Mouse (Mus musculus) bone marrow, adult 2 months (tissue): ENCODE results near the gene Nxph3. TPM values are rescaled to one million over a fixed set of nuclear protein-coding genes. Genes with fewer than 3 reads are reported as not detected.

ENCODE experiments used
- H3K27ac ChIP-seq: fragments of 200-500 bp; 2 replicates; pipeline ENCODE4 v1.5.1; 2012; ENCODE audit warnings: low read depth, mild to moderate bottlenecking, control low read depth, inconsistent platforms, low read length; ENCODE audit not compliant: control insufficient read depth, poor library complexity, insufficient read depth
- H3K4me1 ChIP-seq: fragments of 200-500 bp; 2 replicates; pipeline ENCODE4 v1.6.1; 2011; ENCODE audit warnings: low read length; ENCODE audit not compliant: control insufficient read depth, insufficient read depth
- H3K4me3 ChIP-seq: fragments of 200-500 bp; replicated peaks from 2 replicates; pipeline ENCODE3; 2011; ENCODE audit warnings: mild to moderate bottlenecking, low read depth, low read length, control low read depth; ENCODE audit not compliant: control insufficient read depth
- CTCF ChIP-seq: fragments of 200-500 bp; IDR thresholded peaks from 2 replicates; pipeline ENCODE4 v1.5.1; 2011; ENCODE audit warnings: low read length, control low read depth; ENCODE audit not compliant: control insufficient read depth, insufficient read depth
- POLR2A ChIP-seq: fragments of 200-500 bp; IDR thresholded peaks from 2 replicates; pipeline ENCODE4 v1.6.1; 2011; ENCODE audit warnings: low read depth, mild to moderate bottlenecking, control low read depth, low read length, borderline replicate concordance; ENCODE audit not compliant: control insufficient read depth
- WGBS: fragments of 180-500 bp; shearing (Covaris S2); methylation state at CpG from one replicate; pipeline ENCODE4 v1.1.7; 2018; 5-methylcytosine and 5-hydroxymethylcytosine counted together
- polyA plus RNA-seq: library from polyadenylated mRNA; stranded (reverse); fragments of >200 nt; gene quantifications from 2 replicates; pipeline ENCODE4 v1.2.4, GENCODE M21; 2011; ENCODE audit warnings: low replicate concordance; ENCODE audit not compliant: missing spikeins, insufficient read depth, insufficient read length

Nxph3 gene
- polyA plus RNA-seq, 1 experiment: not detected

DNA sequence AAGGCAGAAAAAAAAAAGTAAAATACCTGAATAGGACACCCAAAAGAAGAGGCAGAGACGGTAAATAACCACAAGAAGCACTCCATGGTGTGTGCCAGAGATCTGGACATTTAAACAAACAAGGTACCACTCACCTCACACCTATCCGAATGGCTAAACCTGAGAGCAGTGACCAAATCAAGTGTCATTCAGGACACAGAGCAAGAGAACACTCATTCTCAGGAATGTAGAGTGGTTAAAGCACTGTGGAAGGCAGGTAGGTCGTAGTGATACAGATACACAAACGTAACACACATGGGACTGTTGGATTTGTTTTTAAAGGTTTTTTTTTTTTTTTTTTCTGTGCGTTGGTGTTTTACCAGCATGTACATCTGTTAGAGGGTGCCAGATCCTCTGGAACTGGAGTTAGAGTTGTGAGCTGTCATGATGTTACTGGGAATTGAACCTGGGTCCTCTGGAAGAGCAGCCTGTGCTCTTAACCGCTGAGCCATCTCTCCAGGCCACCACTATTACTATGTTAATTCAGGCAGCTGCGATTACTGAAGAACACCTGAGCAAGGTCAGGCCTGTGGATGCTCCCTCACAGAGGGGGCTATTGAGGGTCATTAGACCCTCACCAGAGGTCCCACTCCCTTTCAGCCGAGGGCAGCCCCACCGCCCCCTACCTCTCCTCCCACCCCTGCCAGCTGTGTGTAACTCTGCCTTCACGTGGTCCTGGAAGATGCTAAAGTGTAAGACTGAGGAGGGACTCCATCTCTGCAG lies 31.8 kb upstream of the Nxph3 start:
- H3K4me3 ChIP-seq: no peak overlapping the region
- TF ChIP-seq CTCF: no peak
- TF ChIP-seq POLR2A: no peak
- H3K27ac ChIP-seq: no peak overlapping the region
- WGBS: 75% methylated on average over 10 of the region's 10 CpGs
- no peaks in the 10 kb centered on the region for H3K4me1 ChIP-seq

- no peaks in the 10 kb centered on the region for H3K4me1 ChIP-seq
- TF ChIP-seq POLR2A (no peak), CTCF (no peak)
- 82% methylated on average over 8 of the region's 8 CpGs for WGBS
- no peak overlapping the region for H3K27ac ChIP-seq
- no peak overlapping the region for H3K4me3 ChIP-seq
Measured at GRCm38 (mm10) chr11:95544546-95545327, 30.4 kb upstream of the Nxph3 start.

- WGBS: 34% methylated on average over 18 of the region's 18 CpGs
- TF ChIP-seq CTCF (no peak), POLR2A (no peak)
- Histone ChIP-seq H3K27ac (no peak overlapping the region), H3K4me3 (no peak overlapping the region), H3K4me1 (no peaks in the 10 kb centered on the region; the same call in 1 of the 2 replicates)
Measured at GRCm38 (mm10) chr11:95540637-95541385, 26.4 kb upstream of the Nxph3 start.

- no peak overlapping the region for H3K4me3 ChIP-seq
- 84% methylated on average over 15 of the region's 15 CpGs for WGBS
- no peaks in the 10 kb centered on the region; the same call in 1 of the 2 replicates for H3K4me1 ChIP-seq
- no peak overlapping the region for H3K27ac ChIP-seq
- TF ChIP-seq POLR2A: no peak
- TF ChIP-seq CTCF: no peak
Measured at GRCm38 (mm10) chr11:95538378-95539104, 24.2 kb upstream of the Nxph3 start.

GRCm38 (mm10) chr11:95533484-95534160 lies 19.3 kb upstream of the Nxph3 start:
- TF ChIP-seq POLR2A (no peak), CTCF (peak; percentile 95)
- no peak overlapping the region for H3K4me3 ChIP-seq
- 24% methylated on average over 24 of the region's 24 CpGs for WGBS
- no peaks in the 10 kb centered on the region; the same call in 1 of the 2 replicates for H3K4me1 ChIP-seq
- no peak overlapping the region for H3K27ac ChIP-seq

DNA sequence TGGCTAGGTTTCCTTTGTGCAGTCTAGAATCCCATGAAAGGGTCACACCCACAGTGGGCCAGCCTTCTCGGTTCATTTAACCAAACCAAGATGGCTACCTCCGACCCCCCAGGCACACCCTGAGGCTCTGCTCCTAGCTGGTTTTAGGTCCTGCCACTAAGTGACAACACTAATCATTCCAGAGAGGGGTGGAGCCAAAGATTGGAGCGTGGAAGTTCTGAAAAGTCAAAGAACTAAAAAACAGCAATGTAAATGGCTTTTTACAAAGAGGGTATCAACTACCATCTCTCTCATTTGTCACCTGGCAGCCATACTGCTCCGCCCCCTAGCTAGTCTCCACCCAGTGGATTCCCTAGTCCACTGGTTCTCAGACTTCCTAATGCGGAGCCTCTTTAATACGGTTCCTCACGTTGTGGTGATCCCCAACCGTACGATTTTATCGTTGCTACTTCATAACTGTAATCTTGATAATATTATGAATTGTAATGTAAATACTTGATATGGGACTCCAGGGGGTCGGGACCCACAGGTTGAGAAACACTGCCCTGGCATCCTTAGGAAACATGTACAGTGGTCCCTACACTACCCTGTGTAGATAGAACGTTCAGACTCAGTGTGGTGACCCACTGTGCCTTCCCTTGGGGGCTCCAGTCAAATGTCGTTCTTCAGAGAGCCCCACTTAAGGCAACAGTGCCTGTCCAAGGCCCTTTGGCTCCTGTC lies 18.1 kb upstream of the Nxph3 start:
- WGBS: 70% methylated on average over 13 of the region's 13 CpGs
- Histone ChIP-seq H3K4me3 (no peak overlapping the region), H3K27ac (no peak overlapping the region), H3K4me1 (no peaks in the 10 kb centered on the region; the same call in 1 of the 2 replicates)
- no peak for TF ChIP-seq CTCF
- TF ChIP-seq POLR2A: no peak

DNA sequence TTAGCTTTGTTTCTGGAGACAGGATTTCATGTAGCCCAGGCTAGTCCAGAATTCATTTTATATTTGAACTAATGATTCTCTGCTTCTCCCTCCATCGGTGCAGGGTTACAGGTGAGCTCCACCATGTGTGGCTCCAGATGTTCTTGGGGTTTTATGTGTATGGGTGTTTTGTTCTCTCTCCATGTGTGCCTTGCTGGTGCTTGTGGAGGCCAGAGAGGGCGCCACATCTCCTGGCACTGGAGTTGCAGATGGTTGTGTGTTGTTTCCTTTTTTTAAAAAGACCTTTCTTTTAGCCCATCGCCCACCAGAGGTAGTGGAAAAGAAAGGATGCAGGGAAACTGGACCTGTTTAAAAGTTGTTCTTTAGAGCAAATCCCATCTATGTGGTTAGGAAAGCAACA lies 13.9 kb upstream of the Nxph3 start:
- TF ChIP-seq CTCF: no peak
- no peak for TF ChIP-seq POLR2A
- no peak overlapping the region for H3K4me3 ChIP-seq
- 74% methylated on average over 3 of the region's 3 CpGs for WGBS
- H3K4me1 ChIP-seq: no peaks in the 10 kb centered on the region
- H3K27ac ChIP-seq: no peak overlapping the region
